Mouse (Mus musculus) B cell, adult 62 days (primary cell): ENCODE measurements around the gene Dmp1. TPM values are rescaled to one million over a fixed set of nuclear protein-coding genes. Genes with fewer than 3 reads are reported as not detected.

ENCODE experiments used
- total RNA-seq: library from RNA; stranded (reverse); gene quantifications from 4 replicates; pipeline ENCODE4 v1.2.4, GENCODE M21; 2023

The Dmp1 gene
- not detected in 4 replicates for total RNA-seq

GRCm38 (mm10) chr5:104202351-104202750 lies at the start of gene Dmp1:
TSS of gene Dmp1 (plus strand) at chr5:104202613.

GRCm38 (mm10) chr5:104170412-104170811 lies 32.0 kb upstream of the Dmp1 start, which contains the start of gene Dspp:
TSS of gene Dspp (plus strand) at chr5:104170712.

Other genes with a start within 250 kb of the Dmp1 start
- gene Hsd17b13, start 225.2 kb upstream of the Dmp1 start, total RNA-seq: 0.72 TPM in 1 of 4 replicates, not detected in the others
- gene Hsd17b11, start 180.7 kb upstream of the Dmp1 start, total RNA-seq: 38.5 to 43.3 TPM (median 40.7 TPM) in 4 replicates
- 43.0 to 55.5 TPM (median 47.8 TPM) in 4 replicates for gene Nudt9, start 156.3 kb upstream of the Dmp1 start, total RNA-seq
- not detected in 4 replicates for gene Gm17660, start 125.0 kb upstream of the Dmp1 start, total RNA-seq
- gene Sparcl1, start 88.9 kb upstream of the Dmp1 start, total RNA-seq: not detected in 4 replicates
- not detected in 4 replicates for gene Dspp, start 31.9 kb upstream of the Dmp1 start, total RNA-seq
- not detected in 4 replicates for gene Ibsp, start 96.6 kb downstream of the Dmp1 start, total RNA-seq
- not detected in 4 replicates for gene Mepe, start 122.7 kb downstream of the Dmp1 start, total RNA-seq
- 0.69 to 1.9 TPM (median 1.2 TPM) in 3 of 4 replicates, not detected in the other for gene Spp1, start 232.5 kb downstream of the Dmp1 start, total RNA-seq